Mouse (Mus musculus): Measurements from ENCODE around the gene C9orf72. TPM values are rescaled to one million over a fixed set of nuclear protein-coding genes. Genes with fewer than 3 reads are reported as not detected.

C9orf72 gene
- total and polyA plus RNA-seq, 2 experiments = 3.7 to 8.9 TPM

GRCm38 (mm10) chr4:35201700-35202099 lies 24.3 kb downstream of the C9orf72 start:
- Histone ChIP-seq H3K9ac (ENCODE audit: low read depth, low read length) (no peak overlapping the region), H3K4me1 (ENCODE audit: control insufficient read depth, insufficient read depth, low read length) (no peaks in the 10 kb centered on the region), H3K4me3 (ENCODE audit: insufficient read depth, low read depth, low read length) (no peak overlapping the region), H3K27me3 (ENCODE audit: control insufficient read depth, insufficient read depth, low read length) (no peaks in the 10 kb centered on the region), H3K27ac (replicated peaks; ENCODE audit: insufficient read depth, low read depth, low read length) (no peak overlapping the region), H3K79me2 (ENCODE audit: control insufficient read depth, insufficient read depth, low read length) (no peaks in the 10 kb centered on the region), H3K36me3 (ENCODE audit: control insufficient read depth, insufficient read depth, low read length) (peaks cover 50% of the 10 kb centered on the region)
- WGBS = 95% methylated on average over 5 of the region's 5 CpGs
- TF ChIP-seq POLR2A (IDR thresholded peaks at IDR 0.05; ENCODE audit: extremely low read depth, insufficient read depth, low read length) (no peak), CTCF (IDR thresholded peaks at IDR 0.05; ENCODE audit: low read depth, low read length) (no peak)
- no peak for DNase-seq (ENCODE audit: extremely low read depth, low read depth, low spot score)

- H3K79me2 ChIP-seq (ENCODE audit: control insufficient read depth, insufficient read depth, low read length) = no peaks in the 10 kb centered on the region
- 51% methylated on average over 7 of the region's 7 CpGs for WGBS
- H3K36me3 ChIP-seq (ENCODE audit: control insufficient read depth, insufficient read depth, low read length) = peaks cover 43% of the 10 kb centered on the region
- TF ChIP-seq CTCF (IDR thresholded peaks at IDR 0.05; ENCODE audit: low read depth, low read length) (no peak), POLR2A (IDR thresholded peaks at IDR 0.05; ENCODE audit: extremely low read depth, insufficient read depth, low read length) (no peak)
- peak; percentile 44 for DNase-seq (ENCODE audit: extremely low read depth, low read depth, low spot score)
- H3K4me3 ChIP-seq (ENCODE audit: insufficient read depth, low read depth, low read length) = no peak overlapping the region
- H3K9ac ChIP-seq (ENCODE audit: low read depth, low read length) = no peak overlapping the region
- H3K27me3 ChIP-seq (ENCODE audit: control insufficient read depth, insufficient read depth, low read length) = no peaks in the 10 kb centered on the region
- no peaks in the 10 kb centered on the region for H3K4me1 ChIP-seq (ENCODE audit: control insufficient read depth, insufficient read depth, low read length)
- no peak overlapping the region for H3K27ac ChIP-seq (replicated peaks; ENCODE audit: insufficient read depth, low read depth, low read length)
Measured at GRCm38 (mm10) chr4:35192725-35193124, 33.2 kb downstream of the C9orf72 start.

GRCm38 (mm10) chr4:35189794-35190193 lies 36.2 kb downstream of the C9orf72 start:
- no peak overlapping the region for H3K9ac ChIP-seq (ENCODE audit: low read depth, low read length)
- no peaks in the 10 kb centered on the region for H3K27me3 ChIP-seq (ENCODE audit: control insufficient read depth, insufficient read depth, low read length)
- no peak for TF ChIP-seq POLR2A (IDR thresholded peaks at IDR 0.05; ENCODE audit: extremely low read depth, insufficient read depth, low read length)
- TF ChIP-seq CTCF (IDR thresholded peaks at IDR 0.05; ENCODE audit: low read depth, low read length) = no peak
- no peaks in the 10 kb centered on the region for H3K4me1 ChIP-seq (ENCODE audit: control insufficient read depth, insufficient read depth, low read length)
- WGBS = 81% methylated on average over 5 of the region's 5 CpGs
- H3K79me2 ChIP-seq (ENCODE audit: control insufficient read depth, insufficient read depth, low read length) = no peaks in the 10 kb centered on the region
- H3K36me3 ChIP-seq (ENCODE audit: control insufficient read depth, insufficient read depth, low read length) = peaks cover 25% of the 10 kb centered on the region
- no peak for DNase-seq (ENCODE audit: extremely low read depth, low read depth, low spot score)
- H3K4me3 ChIP-seq (ENCODE audit: insufficient read depth, low read depth, low read length) = no peak overlapping the region
- H3K27ac ChIP-seq (replicated peaks; ENCODE audit: insufficient read depth, low read depth, low read length) = no peak overlapping the region

GRCm38 (mm10) chr4:35187617-35188326 lies 38.2 kb downstream of the C9orf72 start:
- WGBS = 83% methylated on average over 8 of the region's 8 CpGs
- no peak for DNase-seq (ENCODE audit: extremely low read depth, low read depth, low spot score)
- TF ChIP-seq POLR2A (IDR thresholded peaks at IDR 0.05; ENCODE audit: extremely low read depth, insufficient read depth, low read length) (no peak), CTCF (IDR thresholded peaks at IDR 0.05; ENCODE audit: low read depth, low read length) (no peak)
- H3K9ac ChIP-seq (ENCODE audit: low read depth, low read length) = no peak overlapping the region
- H3K4me1 ChIP-seq (ENCODE audit: control insufficient read depth, insufficient read depth, low read length) = no peaks in the 10 kb centered on the region
- no peak overlapping the region for H3K4me3 ChIP-seq (ENCODE audit: insufficient read depth, low read depth, low read length)
- H3K79me2 ChIP-seq (ENCODE audit: control insufficient read depth, insufficient read depth, low read length) = no peaks in the 10 kb centered on the region
- no peak overlapping the region for H3K27ac ChIP-seq (replicated peaks; ENCODE audit: insufficient read depth, low read depth, low read length)
- H3K27me3 ChIP-seq (ENCODE audit: control insufficient read depth, insufficient read depth, low read length) = no peaks in the 10 kb centered on the region
- peaks cover 18% of the 10 kb centered on the region for H3K36me3 ChIP-seq (ENCODE audit: control insufficient read depth, insufficient read depth, low read length)

- 88% methylated on average over 12 of the region's 12 CpGs for WGBS
- DNase-seq (ENCODE audit: extremely low read depth, low read depth, low spot score) = no peak
- H3K4me3 ChIP-seq (ENCODE audit: insufficient read depth, low read depth, low read length) = no peak overlapping the region
- no peak overlapping the region for H3K9ac ChIP-seq (ENCODE audit: low read depth, low read length)
- no peaks in the 10 kb centered on the region for H3K4me1 ChIP-seq (ENCODE audit: control insufficient read depth, insufficient read depth, low read length)
- TF ChIP-seq CTCF (IDR thresholded peaks at IDR 0.05; ENCODE audit: low read depth, low read length) = no peak
- TF ChIP-seq POLR2A (IDR thresholded peaks at IDR 0.05; ENCODE audit: extremely low read depth, insufficient read depth, low read length) = no peak
- no peaks in the 10 kb centered on the region for H3K36me3 ChIP-seq (ENCODE audit: control insufficient read depth, insufficient read depth, low read length)
- H3K27me3 ChIP-seq (ENCODE audit: control insufficient read depth, insufficient read depth, low read length) = no peaks in the 10 kb centered on the region
- no peaks in the 10 kb centered on the region for H3K79me2 ChIP-seq (ENCODE audit: control insufficient read depth, insufficient read depth, low read length)
- no peak overlapping the region for H3K27ac ChIP-seq (replicated peaks; ENCODE audit: insufficient read depth, low read depth, low read length)
Measured at GRCm38 (mm10) chr4:35177926-35178645, 47.9 kb downstream of the C9orf72 start.

- H3K79me2 ChIP-seq (ENCODE audit: control insufficient read depth, insufficient read depth, low read length) = no peaks in the 10 kb centered on the region
- no peaks in the 10 kb centered on the region for H3K36me3 ChIP-seq (ENCODE audit: control insufficient read depth, insufficient read depth, low read length)
- no peak for DNase-seq (ENCODE audit: extremely low read depth, low read depth, low spot score)
- no peak overlapping the region for H3K4me3 ChIP-seq (ENCODE audit: insufficient read depth, low read depth, low read length)
- H3K4me1 ChIP-seq (ENCODE audit: control insufficient read depth, insufficient read depth, low read length) = no peaks in the 10 kb centered on the region
- WGBS = 91% methylated on average over 2 of the region's 2 CpGs
- H3K27me3 ChIP-seq (ENCODE audit: control insufficient read depth, insufficient read depth, low read length) = no peaks in the 10 kb centered on the region
- no peak overlapping the region for H3K27ac ChIP-seq (replicated peaks; ENCODE audit: insufficient read depth, low read depth, low read length)
- H3K9ac ChIP-seq (ENCODE audit: low read depth, low read length) = no peak overlapping the region
- no peak for TF ChIP-seq POLR2A (IDR thresholded peaks at IDR 0.05; ENCODE audit: extremely low read depth, insufficient read depth, low read length)
- TF ChIP-seq CTCF (IDR thresholded peaks at IDR 0.05; ENCODE audit: low read depth, low read length) = no peak
Measured at GRCm38 (mm10) chr4:35175566-35175965, 50.4 kb downstream of the C9orf72 start.

All from liver, adult 2 months (tissue).